Mouse (Mus musculus): ENCODE measurements around the gene Nrap. TPM values are rescaled to one million over a fixed set of nuclear protein-coding genes. Genes with fewer than 3 reads are reported as not detected.

Gene Nrap
- total RNA-seq, 2 experiments from 2014 or later, result 0.15 TPM

- DNase-seq (ENCODE audit: low spot score in 2 of 2), result no peak
- TF ChIP-seq CTCF (conservative IDR thresholded peaks at IDR 0.05), result no peak
- Histone ChIP-seq H3K4me3 (no peak overlapping the region), H3K27ac (no peak overlapping the region)
Observed at GRCm38 (mm10) chr19:56297264-56297663, 92.6 kb downstream of the Nrap start.

- no peak for DNase-seq (ENCODE audit: low spot score in 2 of 2)
- no peak for TF ChIP-seq CTCF (conservative IDR thresholded peaks at IDR 0.05)
- no peak overlapping the region for H3K4me3 ChIP-seq
- no peak overlapping the region for H3K27ac ChIP-seq
Observed at GRCm38 (mm10) chr19:56296668-56297067, 93.2 kb downstream of the Nrap start.

- no peak overlapping the region for H3K27ac ChIP-seq
- peak; percentile 79 for TF ChIP-seq CTCF (conservative IDR thresholded peaks at IDR 0.05)
- DNase-seq (ENCODE audit: low spot score in 2 of 2), result peak; percentile 45 to 74
Observed at GRCm38 (mm10) chr19:56294654-56295399, 95.0 kb downstream of the Nrap start.

GRCm38 (mm10) chr19:56292335-56292734 is 97.5 kb downstream of the Nrap start:
- Histone ChIP-seq H3K27ac (no peak overlapping the region), H3K4me3 (no peak overlapping the region)
- TF ChIP-seq CTCF (conservative IDR thresholded peaks at IDR 0.05), result peak; percentile 63
- DNase-seq (ENCODE audit: low spot score in 2 of 2), result no peak

More at GRCm38 (mm10) chr19:56294654-56295399, 95.0 kb downstream of the Nrap start:
- no peak overlapping the region for H3K4me3 ChIP-seq

- TF ChIP-seq CTCF (conservative IDR thresholded peaks at IDR 0.05), result no peak
- Histone ChIP-seq H3K27ac (no peak overlapping the region), H3K4me3 (no peak overlapping the region)
- DNase-seq (ENCODE audit: low spot score in 2 of 2), result peak; percentile 4 to 19
Observed at GRCm38 (mm10) chr19:56291898-56292297, 97.9 kb downstream of the Nrap start.

- DNase-seq (ENCODE audit: low spot score in 2 of 2), result no peak
- no peak overlapping the region for H3K4me3 ChIP-seq
- no peak overlapping the region for H3K27ac ChIP-seq
- no peak for TF ChIP-seq CTCF (conservative IDR thresholded peaks at IDR 0.05)
Observed at GRCm38 (mm10) chr19:56289642-56290041, 100.2 kb downstream of the Nrap start.

- TF ChIP-seq CTCF (conservative IDR thresholded peaks at IDR 0.05), result no peak
- Histone ChIP-seq H3K27ac (no peak overlapping the region), H3K4me3 (no peak overlapping the region)
- no peak for DNase-seq (ENCODE audit: low spot score in 2 of 2)
Observed at GRCm38 (mm10) chr19:56288436-56288835, 101.4 kb downstream of the Nrap start.

GRCm38 (mm10) chr19:56287580-56288367 is 102.1 kb downstream of the Nrap start:
- no peak overlapping the region for H3K4me3 ChIP-seq
- TF ChIP-seq CTCF (conservative IDR thresholded peaks at IDR 0.05), result no peak
- H3K27ac ChIP-seq, result no peak overlapping the region
- DNase-seq (ENCODE audit: low spot score in 2 of 2), result no peak

GRCm38 (mm10) chr19:56286866-56287265 is 103.0 kb downstream of the Nrap start, which contains the start of gene Habp2:
TSS of gene Habp2 (plus strand) at chr19:56287137.
- no peak for TF ChIP-seq CTCF (conservative IDR thresholded peaks at IDR 0.05)
- DNase-seq (ENCODE audit: low spot score in 2 of 2), result no peak
- Histone ChIP-seq H3K4me3 (no peak within 1 kb of the TSS), H3K27ac (no peak within 1 kb of the TSS)

- no peak for DNase-seq (ENCODE audit: low spot score in 2 of 2)
- no peak overlapping the region for H3K27ac ChIP-seq
- no peak overlapping the region for H3K4me3 ChIP-seq
- no peak for TF ChIP-seq CTCF (conservative IDR thresholded peaks at IDR 0.05)
Observed at GRCm38 (mm10) chr19:56285222-56285621, 104.6 kb downstream of the Nrap start.

- H3K27ac ChIP-seq, result no peak overlapping the region
- no peak for DNase-seq (ENCODE audit: low spot score in 2 of 2)
- no peak overlapping the region for H3K4me3 ChIP-seq
- TF ChIP-seq CTCF (conservative IDR thresholded peaks at IDR 0.05), result no peak
Observed at GRCm38 (mm10) chr19:56278366-56278765, 111.5 kb downstream of the Nrap start.

- no peak for TF ChIP-seq CTCF (conservative IDR thresholded peaks at IDR 0.05)
- no peak overlapping the region for H3K4me3 ChIP-seq
- DNase-seq (ENCODE audit: low spot score in 2 of 2), result no peak
Observed at GRCm38 (mm10) chr19:56277951-56278350, 111.9 kb downstream of the Nrap start.

GRCm38 (mm10) chr19:56277140-56277804 is 112.6 kb downstream of the Nrap start:
- TF ChIP-seq CTCF (conservative IDR thresholded peaks at IDR 0.05), result peak; percentile 70
- Histone ChIP-seq H3K4me3 (no peak overlapping the region), H3K27ac (no peak overlapping the region)
- DNase-seq (ENCODE audit: low spot score in 2 of 2), result no peak

More at GRCm38 (mm10) chr19:56277951-56278350, 111.9 kb downstream of the Nrap start:
- no peak overlapping the region for H3K27ac ChIP-seq
